ENCODE assay signal across 8 mouse cellular contexts in genomic region chr11:95860071-95860490, GRCm38 (mm10). TPM values are rescaled to one million over a fixed set of nuclear protein-coding genes. Genes with fewer than 3 reads are reported as not detected.
DNase-seq lines count a peak whose midpoint lies in the region; ATAC-seq and TF ChIP-seq lines count a peak whose summit lies in the region.

No protein-coding gene starts in this region.

- H3K9me3 ChIP-seq in lung, embryonic 16.5 days (ENCODE audit: control insufficient read depth, low read length) = no peaks in the 10 kb centered on the region
- no peaks in the 10 kb centered on the region for H3K9me3 ChIP-seq in intestine, embryonic 14.5 days (ENCODE audit: control insufficient read depth, low read length)

- H3K4me1 ChIP-seq in lung, embryonic 16.5 days (replicated peaks; ENCODE audit: control insufficient read depth, insufficient read depth, low read length) = peaks cover 16% of the 10 kb centered on the region
- H3K4me1 ChIP-seq in cortical plate, adult 2 months (ENCODE audit: control insufficient read depth, insufficient read depth, low read length) = peaks cover 2% of the 10 kb centered on the region; the same call in 1 of the 2 replicates
- H3K4me1 ChIP-seq in intestine, embryonic 14.5 days (replicated peaks; ENCODE audit: control insufficient read depth, insufficient read depth, low read length) = peaks cover 13% of the 10 kb centered on the region

- peak overlapping the region; percentile 76 for H3K9ac ChIP-seq in lung, embryonic 16.5 days (ENCODE audit: low read length)
- peak overlapping the region; percentile 66 for H3K9ac ChIP-seq in intestine, embryonic 14.5 days (ENCODE audit: low read length)

- H3K27me3 ChIP-seq in lung, embryonic 16.5 days (ENCODE audit: control insufficient read depth, insufficient read depth, low read depth, low read length) = no peaks in the 10 kb centered on the region
- H3K27me3 ChIP-seq in intestine, embryonic 14.5 days (replicated peaks; ENCODE audit: control insufficient read depth, insufficient read depth, low read length) = no peaks in the 10 kb centered on the region
- H3K27me3 ChIP-seq in myocyte (ENCODE audit: control insufficient read depth, insufficient read depth, insufficient read length) = no peaks in the 10 kb centered on the region

- TF ChIP-seq POLR2A in cortical plate, adult 2 months (IDR thresholded peaks at IDR 0.05; ENCODE audit: extremely low read depth, insufficient read depth, low read length) = no peak
- TF ChIP-seq POLR2A in myocyte (IDR thresholded peaks at IDR 0.05; ENCODE audit: insufficient read length, low read depth) = no peak

- TF ChIP-seq CTCF in cortical plate, adult 2 months (IDR thresholded peaks at IDR 0.05; ENCODE audit: extremely low read depth, insufficient read depth, low read length) = no peak

- DNase-seq in lung, postnatal 10 days = no peak
- DNase-seq in intestine, embryonic 14.5 days (ENCODE audit: low spot score) = no peak
- DNase-seq in testis, postnatal 10 days (ENCODE audit: low spot score) = no peak

- no peak overlapping the region for H3K27ac ChIP-seq in lung, embryonic 16.5 days (ENCODE audit: low read length)
- no peak overlapping the region for H3K27ac ChIP-seq in cortical plate, adult 2 months (ENCODE audit: insufficient read depth, low read length)
- H3K27ac ChIP-seq in intestine, embryonic 14.5 days (ENCODE audit: low read depth) = no peak overlapping the region

- H3K4me3 ChIP-seq in lung, embryonic 16.5 days (ENCODE audit: low read length) = peak overlapping the region; percentile 82
- peak overlapping the region; percentile 62 for H3K4me3 ChIP-seq in cortical plate, adult 2 months (ENCODE audit: insufficient read depth, low read length)
- H3K4me3 ChIP-seq in intestine, embryonic 14.5 days (ENCODE audit: low read depth, low read length) = peak overlapping the region; percentile 84
- H3K4me3 ChIP-seq in myocyte = peak overlapping the region; percentile 43

- WGBS in lung, embryonic 16.5 days = 11% methylated on average over 3 of the region's 3 CpGs
- WGBS in intestine, embryonic 14.5 days = 12% methylated on average over 3 of the region's 3 CpGs

- no peaks in the 10 kb centered on the region for H3K36me3 ChIP-seq in lung, embryonic 16.5 days (ENCODE audit: control insufficient read depth, insufficient read depth, low read length)
- no peaks in the 10 kb centered on the region for H3K36me3 ChIP-seq in intestine, embryonic 14.5 days (ENCODE audit: control insufficient read depth, insufficient read depth, low read length)
- no peaks in the 10 kb centered on the region for H3K36me3 ChIP-seq in myocyte (ENCODE audit: control insufficient read depth, insufficient read depth)

- ATAC-seq in lung, embryonic 16.5 days (ENCODE audit: low read depth) = no peak
- ATAC-seq in intestine, embryonic 14.5 days (replicated peaks; ENCODE audit: low FRiP score, low TSS enrichment, low read depth) = no peak
- no peak for ATAC-seq in activated CD4-positive, CD25-positive, alpha-beta regulatory T cell, adult 4 months
- ATAC-seq in cerebellum, adult (ENCODE audit: insufficient number of reproducible peaks, low FRiP score, low TSS enrichment) = no peak

- no peaks in the 10 kb centered on the region for H3K79me2 ChIP-seq in myocyte (ENCODE audit: control insufficient read depth, insufficient read depth)

- peak overlapping the region; percentile 17 for H3ac ChIP-seq in myocyte (ENCODE audit: control insufficient read depth, insufficient read length)

- H3K4me2 ChIP-seq in lung, embryonic 16.5 days (ENCODE audit: low read depth, low read length) = peak overlapping the region; percentile 87
- H3K4me2 ChIP-seq in intestine, embryonic 14.5 days (ENCODE audit: low read length) = peak overlapping the region; percentile 82
- H3K4me2 ChIP-seq in myocyte (ENCODE audit: low read depth) = peak overlapping the region; percentile 95

TF ChIP-seq in myocyte, 11 proteins besides CTCF, POLR2A, EP300 and RAD21:
- TF ChIP-seq POLR2AphosphoS2 (IDR thresholded peaks at IDR 0.05; ENCODE audit: insufficient read length, low read depth) = no peak
- TF ChIP-seq MAX (IDR thresholded peaks at IDR 0.05; ENCODE audit: low read depth) = no peak
- no peak for TF ChIP-seq E2F4 (IDR thresholded peaks at IDR 0.05; ENCODE audit: insufficient read depth)
- no peak for TF ChIP-seq MYOD1 (IDR thresholded peaks at IDR 0.05; ENCODE audit: control insufficient read depth in 1 of 3, insufficient read length in 2 of 3, low read depth in 2 of 3)
- no peak for TF ChIP-seq USF1 (IDR thresholded peaks at IDR 0.05; ENCODE audit: low read depth)
- TF ChIP-seq TCF3 (IDR thresholded peaks at IDR 0.05; ENCODE audit: insufficient read length, low read depth) = no peak
- TF ChIP-seq MYOG (IDR thresholded peaks at IDR 0.05; ENCODE audit: control insufficient read depth in 1 of 3, insufficient read depth in 1 of 3, insufficient read length in 2 of 3, low read depth in 2 of 3) = no peak
- no peak for TF ChIP-seq SRF (IDR thresholded peaks at IDR 0.05; ENCODE audit: control insufficient read depth, insufficient read length, low read depth)
- no peak for TF ChIP-seq REST (IDR thresholded peaks at IDR 0.05; ENCODE audit: insufficient read depth, insufficient read length)

RNA-seq across cellular contexts. Expression of gene Abi3, which starts 17.8 kb away (rescaled TPM):
- polyA plus RNA-seq in lung, embryonic 16.5 days (2015; fragmentation: Nextera tagmentation; extraction: Ambion mirVana) = 16.0 and 18.1 TPM in 2 replicates
- 9.6 and 11.8 TPM in 2 replicates for polyA plus RNA-seq in cortical plate, adult 2 months (2012; rRNA removed)
- 4.8 TPM in 2 replicates for polyA plus RNA-seq in intestine, embryonic 14.5 days (2014; fragmentation: Nextera tagmentation; extraction: Ambion mirVana)
- polyA plus RNA-seq in myocyte (2012; fragmentation: generic; extraction: Trizol) = 1.5 TPM
- polyA plus RNA-seq in activated CD4-positive, CD25-positive, alpha-beta regulatory T cell, adult 4 months (2017; shearing (Covaris generic)) = 10 to 100 TPM; 58.8 to 59.2 TPM

RNA-seq across cellular contexts. Expression of gene Gngt2, which starts 23.1 kb away (rescaled TPM):
- polyA plus RNA-seq in lung, embryonic 16.5 days (2015; fragmentation: Nextera tagmentation; extraction: Ambion mirVana) = 21.7 and 28.2 TPM in 2 replicates
- polyA plus RNA-seq in cortical plate, adult 2 months (2012; rRNA removed) = 9.4 and 11.0 TPM in 2 replicates
- polyA plus RNA-seq in intestine, embryonic 14.5 days (2014; fragmentation: Nextera tagmentation; extraction: Ambion mirVana) = 17.2 and 19.1 TPM in 2 replicates
- 1.1 TPM for polyA plus RNA-seq in myocyte (2012; fragmentation: generic; extraction: Trizol)
- 10 to 100 TPM; 47.5 to 58.4 TPM for polyA plus RNA-seq in activated CD4-positive, CD25-positive, alpha-beta regulatory T cell, adult 4 months (2017; shearing (Covaris generic))

RNA-seq across cellular contexts. Expression of gene Phospho1, which starts 35.8 kb away (rescaled TPM):
- polyA plus RNA-seq in lung, embryonic 16.5 days (2015; fragmentation: Nextera tagmentation; extraction: Ambion mirVana) = 0.47 and 1.7 TPM in 2 replicates
- polyA plus RNA-seq in cortical plate, adult 2 months (2012; rRNA removed) = 72.8 and 74.3 TPM in 2 replicates
- 0.39 TPM in 1 of 2 replicates, not detected in the other for polyA plus RNA-seq in intestine, embryonic 14.5 days (2014; fragmentation: Nextera tagmentation; extraction: Ambion mirVana)
- polyA plus RNA-seq in myocyte (2012; fragmentation: generic; extraction: Trizol) = 165 TPM
- not detected for polyA plus RNA-seq in activated CD4-positive, CD25-positive, alpha-beta regulatory T cell, adult 4 months (2017; shearing (Covaris generic))

RNA-seq across cellular contexts. Expression of gene B4galnt2, which starts 54.6 kb away (rescaled TPM):
- 0.16 and 0.50 TPM in 2 replicates for polyA plus RNA-seq in lung, embryonic 16.5 days (2015; fragmentation: Nextera tagmentation; extraction: Ambion mirVana)
- not detected in 2 replicates for polyA plus RNA-seq in cortical plate, adult 2 months (2012; rRNA removed)
- 26.6 and 30.9 TPM in 2 replicates for polyA plus RNA-seq in intestine, embryonic 14.5 days (2014; fragmentation: Nextera tagmentation; extraction: Ambion mirVana)
- polyA plus RNA-seq in myocyte (2012; fragmentation: generic; extraction: Trizol) = 0.14 TPM
- under 1 TPM in 1 of 2 experiments, not detected in 1; 0.25 TPM for polyA plus RNA-seq in activated CD4-positive, CD25-positive, alpha-beta regulatory T cell, adult 4 months (2017; shearing (Covaris generic))

Comparison
In these comparisons a context has a peak if more than half of its experiments do, and no peak if none do; other contexts are left out.
1. RNA of gene Phospho1, which starts 35.8 kb away (polyA plus RNA-seq): 165 TPM in myocyte (single experiment) and 72.8 to 74.3 TPM in cortical plate, adult 2 months; 0.47 to 1.7 TPM in lung, embryonic 16.5 days, 0.39 TPM in intestine, embryonic 14.5 days and not detected in activated CD4-positive, CD25-positive, alpha-beta regulatory T cell, adult 4 months; every median in the first group is over 10 times any median in the second.
2. Peak in every context shown above with its lines, with median percentiles within 50 percentile points of each other: H3K4me2 ChIP-seq and H3K4me3 ChIP-seq.